21 mouse cellular contexts compared by ENCODE assay signal in genomic region chr15:88288696-88289095, GRCm38 (mm10).
DNase-seq lines count a peak whose midpoint lies in the region; ATAC-seq and TF ChIP-seq lines count a peak whose summit lies in the region.
"Had no signal": no experiment of that assay in that cellular context is flagged by ENCODE, and none has a peak within 500 bp of the region (broad histone marks: within the 10 kb centered on the region; RNA-seq: fewer than 3 reads in every experiment).

No protein-coding gene starts in this region.

- no peak for TF ChIP-seq POLR2A in lung, adult 2 months (IDR thresholded peaks at IDR 0.05; ENCODE audit: borderline replicate concordance, extremely low read depth, low read depth, low read length)

- no peak overlapping the region for H3K27ac ChIP-seq in lung, embryonic 14.5 days (ENCODE audit: low read depth)
- H3K27ac ChIP-seq: forebrain, embryonic 12.5 days; heart, adult 2 months; hindbrain, postnatal 0 days; layer of hippocampus, adult 2 months; midbrain, embryonic 10.5 days; neural tube, embryonic 12.5 days; stomach, embryonic 15.5 days had no signal

- no peaks in the 10 kb centered on the region for H3K4me1 ChIP-seq in lung, embryonic 14.5 days (ENCODE audit: insufficient read depth)
- no peaks in the 10 kb centered on the region for H3K4me1 ChIP-seq in lung, adult 2 months (ENCODE audit: control insufficient read depth, insufficient read depth, low read length)
- H3K4me1 ChIP-seq: stomach, embryonic 15.5 days had no signal

- TF ChIP-seq CTCF in lung, embryonic 14.5 days (IDR thresholded peaks at IDR 0.05; ENCODE audit: low read depth): no peak
- no peak for TF ChIP-seq CTCF in lung, adult 2 months (IDR thresholded peaks at IDR 0.05; ENCODE audit: insufficient read depth, low read length)

- 0 out of 2 replicates have a peak, but pooled peaks cover 7% of the 10 kb centered on the region for H3K27me3 ChIP-seq in lung, embryonic 14.5 days (ENCODE audit: insufficient read depth, low read length)
- H3K27me3 ChIP-seq: neural tube, embryonic 12.5 days had no signal

- no peak for ATAC-seq in lung, embryonic 14.5 days (ENCODE audit: insufficient read depth)
- no peak for ATAC-seq in activated CD4-positive, CD25-positive, alpha-beta regulatory T cell, adult 4 months
- ATAC-seq: hindbrain, postnatal 0 days; intestine, postnatal 0 days; liver, postnatal 0 days had no signal

- H3K36me3 ChIP-seq in lung, embryonic 14.5 days (ENCODE audit: insufficient read depth): no peaks in the 10 kb centered on the region
- H3K36me3 ChIP-seq: forebrain, embryonic 12.5 days; midbrain, embryonic 10.5 days; neural tube, embryonic 12.5 days; stomach, embryonic 15.5 days had no signal

- no peak overlapping the region for H3K4me2 ChIP-seq in lung, embryonic 14.5 days
- H3K4me2 ChIP-seq: forebrain, embryonic 12.5 days; neural tube, embryonic 12.5 days; stomach, embryonic 15.5 days had no signal

- H3K9me3 ChIP-seq in lung, embryonic 14.5 days (ENCODE audit: low read depth, low read length): no peaks in the 10 kb centered on the region
- H3K9me3 ChIP-seq: forebrain, embryonic 12.5 days; midbrain, embryonic 10.5 days; neural tube, embryonic 12.5 days; stomach, embryonic 15.5 days had no signal

- 31% methylated on average over 3 of the region's 3 CpGs for WGBS in lung, embryonic 14.5 days
- WGBS in lung, adult 2 months: 49% methylated on average over 3 of the region's 3 CpGs

- peak; percentile 28 for DNase-seq in lung, embryonic 14.5 days
- no peak for DNase-seq in lung, adult 2 months
- DNase-seq in embryo, embryonic 10 days (ENCODE audit: low spot score): peak; percentile 73
- DNase-seq in forelimb bud, embryonic 11.5 days (ENCODE audit: low read depth, low spot score): peak; percentile 43
- no peak for DNase-seq in spleen, postnatal 14 days (ENCODE audit: low spot score in 2 of 2)
- no peak for DNase-seq in right cerebral cortex, postnatal 10 days (ENCODE audit: low spot score in 2 of 2)
- DNase-seq: B cell, adult 2 months; cerebellum, adult 2 months; gastrocnemius, postnatal 14 days; heart, adult 2 months; kidney, postnatal 10 days; liver, postnatal 0 days; right cerebral cortex, postnatal 25 days had no signal

- no peak overlapping the region for H3K4me3 ChIP-seq in lung, embryonic 14.5 days (ENCODE audit: low read depth, low read length)
- H3K4me3 ChIP-seq in lung, adult 2 months (replicated peaks; ENCODE audit: extremely low read depth, low read depth, low read length): no peak overlapping the region
- H3K4me3 ChIP-seq: forebrain, embryonic 12.5 days; heart, adult 2 months; layer of hippocampus, adult 2 months; midbrain, embryonic 10.5 days; neural tube, embryonic 12.5 days; stomach, embryonic 15.5 days had no signal

- H3K9ac ChIP-seq in lung, embryonic 14.5 days: no peak overlapping the region
- H3K9ac ChIP-seq: forebrain, embryonic 12.5 days; liver, postnatal 0 days; neural tube, embryonic 12.5 days; stomach, embryonic 15.5 days had no signal

Comparison
In these comparisons a context has a peak if more than half of its experiments do, and no peak if none do; other contexts are left out.
1. DNase-seq: peak in lung, embryonic 14.5 days (single experiment), embryo, embryonic 10 days (single experiment) and forelimb bud, embryonic 11.5 days (single experiment); none in lung, adult 2 months (single experiment), spleen, postnatal 14 days (0 of 2) and right cerebral cortex, postnatal 10 days (0 of 2).